Mouse (Mus musculus) right cerebral cortex, postnatal 36 days (tissue): ENCODE results near the gene Serpini2.
"Not testable (repeated sequence)": the region's sequence is repeated elsewhere in the genome, so short reads cannot be mapped to it uniquely, and the experiment has no call there.

Experiments
- DNase-seq, 2 experiments: peaks; one replicate each; pipeline ENCODE4 v3.0.0; 2022; ENCODE audit warnings: low spot score in 2 of 2, mixed read lengths in 1 of 2

Serpini2 gene

GRCm38 (mm10) chr3:75269978-75270377 is at the start of gene Serpini2:
Gene Serpini2 (minus strand): TSS chr3:75270078.
- no peak for DNase-seq

- no peak for DNase-seq
Observed at GRCm38 (mm10) chr3:75308861-75309260, 39.0 kb upstream of the Serpini2 start.

GRCm38 (mm10) chr3:75308228-75308627 is 38.4 kb upstream of the Serpini2 start:
- no peak for DNase-seq

GRCm38 (mm10) chr3:75305584-75305983 is 35.7 kb upstream of the Serpini2 start:
- no peak for DNase-seq

- no peak for DNase-seq
Observed at GRCm38 (mm10) chr3:75304621-75305020, 34.7 kb upstream of the Serpini2 start.

- no peak for DNase-seq
Observed at GRCm38 (mm10) chr3:75301072-75301471, 31.2 kb upstream of the Serpini2 start.

- DNase-seq: not testable (repeated sequence)
Observed at GRCm38 (mm10) chr3:75299464-75299863, 29.6 kb upstream of the Serpini2 start.

GRCm38 (mm10) chr3:75297758-75298111 is 27.9 kb upstream of the Serpini2 start:
- no peak for DNase-seq

- DNase-seq: no peak
Observed at GRCm38 (mm10) chr3:75297026-75297757, 27.3 kb upstream of the Serpini2 start.

GRCm38 (mm10) chr3:75293243-75293642 is 23.4 kb upstream of the Serpini2 start:
- no peak for DNase-seq

GRCm38 (mm10) chr3:75277455-75277854 is 7.6 kb upstream of the Serpini2 start:
- no peak for DNase-seq

- no peak for DNase-seq
Observed at GRCm38 (mm10) chr3:75276522-75276921, 6.6 kb upstream of the Serpini2 start.

- no peak for DNase-seq
Observed at GRCm38 (mm10) chr3:75275127-75275526, 5.2 kb upstream of the Serpini2 start.

GRCm38 (mm10) chr3:75259356-75259755 is 10.5 kb downstream of the Serpini2 start:
- DNase-seq: no peak

- DNase-seq: no peak
Observed at GRCm38 (mm10) chr3:75219694-75220093, 50.2 kb downstream of the Serpini2 start.

GRCm38 (mm10) chr3:75219211-75219610 is 50.7 kb downstream of the Serpini2 start:
- DNase-seq: peak; percentile 33 to 40

GRCm38 (mm10) chr3:75202808-75203503 is 66.9 kb downstream of the Serpini2 start:
- DNase-seq: peak; percentile 16 to 24
